Mouse (Mus musculus) cerebellum, adult 2 months (tissue): ENCODE measurements around the gene Dlgap4.

Source experiments
- CTCF ChIP-seq: fragments of 200-500 bp; IDR thresholded peaks from 2 replicates; pipeline ENCODE4 v1.5.1; 2011; ENCODE audit warnings: low read depth, mild to moderate bottlenecking, control low read depth, low read length, moderate library complexity, borderline replicate concordance; ENCODE audit not compliant: insufficient read depth
- POLR2A ChIP-seq: fragments of 200-500 bp; IDR thresholded peaks from 2 replicates; pipeline ENCODE4 v1.6.1; 2011; ENCODE audit warnings: low read length, control low read depth, borderline replicate concordance; ENCODE audit not compliant: insufficient read depth

GRCm38 (mm10) chr2:156698168-156698567 lies 84.7 kb downstream of the Dlgap4 start:
- TF ChIP-seq POLR2A (no peak), CTCF (no peak)
